Mouse (Mus musculus): ENCODE measurements around the gene Cxcr5. TPM values are rescaled to one million over a fixed set of nuclear protein-coding genes. Genes with fewer than 3 reads are reported as not detected.

The Cxcr5 gene
- polyA plus RNA-seq, 1 experiment from 2014 or later: 0.17 TPM

DNA sequence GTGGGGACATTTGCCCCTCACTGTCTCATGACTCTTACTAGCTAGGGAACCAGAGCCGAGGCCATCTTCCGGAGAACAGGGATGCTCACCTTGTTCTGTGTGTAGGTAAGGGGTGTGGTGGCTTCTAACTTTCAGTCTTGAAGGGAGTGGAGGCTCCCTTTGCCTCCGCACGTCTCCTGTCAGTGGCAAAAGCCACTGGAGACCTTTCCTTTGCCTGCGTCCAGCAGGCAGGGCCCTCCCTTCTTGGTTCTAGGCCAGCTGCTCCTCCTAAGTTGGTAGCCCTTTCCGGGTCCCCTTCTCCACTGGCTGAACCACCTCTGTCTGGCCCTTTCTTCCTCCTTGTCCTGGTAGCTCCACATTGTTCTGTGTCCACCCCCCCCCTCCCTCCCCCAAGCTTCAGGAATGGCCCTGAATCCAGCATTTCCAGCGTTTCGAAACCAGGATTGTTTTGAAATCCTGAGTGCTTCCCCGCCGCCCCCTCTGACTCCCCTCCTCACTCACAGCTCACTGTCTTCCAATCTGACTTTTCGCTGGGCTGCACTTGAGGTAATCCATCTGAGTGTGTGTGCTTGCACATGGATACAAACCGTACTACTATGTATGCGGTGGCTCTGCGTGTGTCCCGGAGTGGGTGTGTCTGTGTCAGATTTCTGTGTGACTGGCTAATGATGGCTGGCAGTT is 74.8 kb downstream of the Cxcr5 start:
- H3K9ac ChIP-seq (replicated peaks; ENCODE audit: low read depth): peak overlapping the region; percentile 29; the same call in 1 of the 2 replicates
- peak overlapping the region; percentile 96 for H3K27ac ChIP-seq (ENCODE audit: low read length)
- H3K9me3 ChIP-seq (ENCODE audit: low read length): no peaks in the 10 kb centered on the region
- peak overlapping the region; percentile 77 for H3K4me2 ChIP-seq (replicated peaks; ENCODE audit: low read depth, low read length)
- peak; percentile 22 for ATAC-seq
- H3K4me3 ChIP-seq (ENCODE audit: low read depth, low read length): peak overlapping the region; percentile 88
- DNase-seq (ENCODE audit: low spot score): peak; percentile 91
- no peaks in the 10 kb centered on the region for H3K36me3 ChIP-seq (ENCODE audit: insufficient read depth, low read length)
- TF ChIP-seq EP300 (IDR thresholded peaks at IDR 0.05): no peak
- TF ChIP-seq CTCF (IDR thresholded peaks at IDR 0.05): no peak
- WGBS: 7% methylated on average over 15 of the region's 15 CpGs
- H3K4me1 ChIP-seq (ENCODE audit: insufficient read depth, low read depth, low read length): peaks cover 52% of the 10 kb centered on the region
- no peaks in the 10 kb centered on the region for H3K27me3 ChIP-seq (replicated peaks; ENCODE audit: insufficient read depth, low read length)

DNA sequence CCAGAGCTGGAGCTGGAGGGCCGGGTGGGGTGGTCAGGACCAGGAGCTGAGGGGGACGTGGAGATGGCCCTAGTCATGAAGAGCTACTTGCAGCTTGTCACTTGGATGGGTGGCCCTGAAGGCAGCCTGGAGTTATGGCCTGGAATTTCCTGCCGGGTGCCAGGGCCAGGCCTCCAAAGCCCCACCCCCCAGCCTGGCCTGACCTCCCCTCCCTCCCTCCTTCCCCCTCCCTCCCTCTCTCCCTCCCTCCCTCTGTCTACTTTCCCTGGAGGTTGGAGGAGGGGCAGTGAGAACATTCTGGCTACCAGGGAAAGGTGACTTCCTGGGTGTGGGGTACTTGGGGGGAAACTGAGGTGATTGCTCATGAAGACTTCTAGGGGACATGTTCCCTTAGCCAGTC is 75.3 kb downstream of the Cxcr5 start:
- peak overlapping the region; percentile 96 for H3K27ac ChIP-seq (ENCODE audit: low read length)
- no peaks in the 10 kb centered on the region for H3K9me3 ChIP-seq (ENCODE audit: low read length)
- TF ChIP-seq EP300 (IDR thresholded peaks at IDR 0.05) (no peak), CTCF (IDR thresholded peaks at IDR 0.05) (no peak)
- peak overlapping the region; percentile 77 for H3K4me2 ChIP-seq (replicated peaks; ENCODE audit: low read depth, low read length)
- peak overlapping the region; percentile 88 for H3K4me3 ChIP-seq (ENCODE audit: low read depth, low read length)
- H3K27me3 ChIP-seq (replicated peaks; ENCODE audit: insufficient read depth, low read length): no peaks in the 10 kb centered on the region
- H3K36me3 ChIP-seq (ENCODE audit: insufficient read depth, low read length): no peaks in the 10 kb centered on the region
- H3K4me1 ChIP-seq (ENCODE audit: insufficient read depth, low read depth, low read length): peaks cover 52% of the 10 kb centered on the region
- H3K9ac ChIP-seq (replicated peaks; ENCODE audit: low read depth): 0 out of 2 replicates have a peak overlapping the region, but pooled peaks have one; percentile 32
- DNase-seq (ENCODE audit: low spot score) (peak; percentile 86), ATAC-seq (peak; percentile 24)
- 9% methylated on average over 3 of the region's 3 CpGs for WGBS

DNA sequence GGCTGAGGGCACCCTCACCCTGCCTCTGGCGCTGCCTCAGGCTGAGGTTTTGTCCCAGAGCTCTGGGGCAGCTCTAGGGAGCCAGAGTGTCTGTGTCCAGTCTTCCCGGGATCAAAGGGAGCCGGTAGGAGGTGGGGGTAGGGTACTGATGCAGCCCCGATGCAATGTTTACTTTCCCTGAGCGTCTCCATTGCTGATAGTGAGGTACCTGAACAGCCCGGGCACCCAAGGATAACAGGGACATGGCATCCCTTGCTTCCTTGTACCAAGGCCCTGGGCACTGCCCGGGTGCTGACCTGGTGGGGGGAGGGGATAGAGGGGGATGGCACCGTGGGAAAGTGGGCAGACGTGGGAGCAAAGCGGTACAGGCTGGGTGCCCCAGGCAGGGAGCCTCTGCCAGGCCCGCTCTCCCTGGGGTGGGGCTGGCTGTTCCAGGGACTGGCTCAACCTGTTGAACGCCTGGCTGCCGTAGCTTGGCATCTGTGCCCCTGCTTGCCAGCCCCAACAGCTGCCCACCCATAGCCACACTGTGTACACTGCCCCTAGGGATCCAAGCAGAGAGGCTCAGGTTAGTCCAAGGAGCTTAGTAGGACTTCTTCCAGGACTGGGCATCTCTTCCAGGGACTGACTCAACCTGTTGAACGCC is 76.0 kb downstream of the Cxcr5 start:
- peaks cover 49% of the 10 kb centered on the region for H3K4me1 ChIP-seq (ENCODE audit: insufficient read depth, low read depth, low read length)
- H3K4me2 ChIP-seq (replicated peaks; ENCODE audit: low read depth, low read length): peak overlapping the region; percentile 77
- TF ChIP-seq EP300 (IDR thresholded peaks at IDR 0.05) (no peak), CTCF (IDR thresholded peaks at IDR 0.05) (no peak)
- WGBS: 21% methylated on average over 14 of the region's 14 CpGs
- peak overlapping the region; percentile 32 for H3K9ac ChIP-seq (replicated peaks; ENCODE audit: low read depth)
- peak overlapping the region; percentile 96 for H3K27ac ChIP-seq (ENCODE audit: low read length)
- peak overlapping the region; percentile 88 for H3K4me3 ChIP-seq (ENCODE audit: low read depth, low read length)
- peak; percentile 53 for DNase-seq (ENCODE audit: low spot score)
- H3K27me3 ChIP-seq (replicated peaks; ENCODE audit: insufficient read depth, low read length): no peaks in the 10 kb centered on the region
- no peaks in the 10 kb centered on the region for H3K36me3 ChIP-seq (ENCODE audit: insufficient read depth, low read length)
- ATAC-seq: peak; percentile 3; the same call in 1 of the 2 replicates
- H3K9me3 ChIP-seq (ENCODE audit: low read length): no peaks in the 10 kb centered on the region

GRCm38 (mm10) chr9:44485105-44485515 is 76.6 kb downstream of the Cxcr5 start:
- Histone ChIP-seq H3K4me1 (ENCODE audit: insufficient read depth, low read depth, low read length) (peaks cover 45% of the 10 kb centered on the region), H3K4me2 (replicated peaks; ENCODE audit: low read depth, low read length) (peak overlapping the region; percentile 77), H3K36me3 (ENCODE audit: insufficient read depth, low read length) (no peaks in the 10 kb centered on the region), H3K27ac (ENCODE audit: low read length) (peak overlapping the region; percentile 96), H3K27me3 (replicated peaks; ENCODE audit: insufficient read depth, low read length) (no peaks in the 10 kb centered on the region), H3K9ac (replicated peaks; ENCODE audit: low read depth) (peak overlapping the region; percentile 32; the same call in 1 of the 2 replicates), H3K4me3 (ENCODE audit: low read depth, low read length) (peak overlapping the region; percentile 88), H3K9me3 (ENCODE audit: low read length) (no peaks in the 10 kb centered on the region)
- no peak for DNase-seq (ENCODE audit: low spot score)
- no peak for ATAC-seq
- TF ChIP-seq EP300 (IDR thresholded peaks at IDR 0.05): no peak
- no peak for TF ChIP-seq CTCF (IDR thresholded peaks at IDR 0.05)
- WGBS: 23% methylated on average over 6 of the region's 6 CpGs

DNA sequence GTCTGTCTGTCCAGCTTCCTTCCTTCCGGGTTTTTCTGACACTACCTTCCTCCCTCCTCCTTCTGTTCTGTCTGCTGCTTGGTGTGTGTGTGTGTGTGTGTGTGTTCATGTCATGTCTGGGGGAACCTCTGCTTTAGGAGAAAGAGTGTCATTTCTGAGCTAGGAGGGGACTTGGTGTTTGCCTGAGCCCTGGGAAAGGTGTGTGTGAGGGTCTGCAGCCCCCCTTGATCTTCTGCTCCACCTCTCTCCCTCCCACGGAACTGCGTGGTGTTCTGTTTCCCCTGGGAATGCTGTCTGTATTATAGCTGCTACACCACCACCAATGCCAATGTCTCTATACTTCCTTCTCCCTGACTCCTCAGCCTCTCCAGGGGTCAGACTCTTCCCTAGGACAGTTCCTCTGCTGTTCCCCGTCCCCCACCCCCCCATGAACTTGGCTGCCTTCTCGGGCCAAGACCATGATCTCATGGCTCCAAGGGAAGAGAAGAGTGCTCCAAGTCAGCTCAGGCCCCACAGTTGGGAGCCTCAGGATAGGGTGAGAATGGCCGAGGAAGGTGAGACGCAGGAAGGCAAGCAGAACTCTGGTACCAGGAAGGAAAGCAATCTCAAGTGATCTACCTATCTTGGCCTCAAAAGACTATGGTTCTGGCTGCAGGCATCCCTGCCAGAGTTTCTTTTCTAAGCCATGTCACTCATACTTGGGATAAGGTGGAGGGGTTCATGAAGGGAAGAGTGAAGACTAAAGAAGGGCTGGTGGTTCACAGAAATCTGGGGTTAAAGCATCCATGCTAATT is 77.2 kb downstream of the Cxcr5 start:
- peak overlapping the region; percentile 77 for H3K4me2 ChIP-seq (replicated peaks; ENCODE audit: low read depth, low read length)
- H3K4me3 ChIP-seq (ENCODE audit: low read depth, low read length): peak overlapping the region; percentile 88
- H3K27me3 ChIP-seq (replicated peaks; ENCODE audit: insufficient read depth, low read length): no peaks in the 10 kb centered on the region
- no peaks in the 10 kb centered on the region for H3K9me3 ChIP-seq (ENCODE audit: low read length)
- peak overlapping the region; percentile 92 for H3K9ac ChIP-seq (replicated peaks; ENCODE audit: low read depth)
- TF ChIP-seq EP300 (IDR thresholded peaks at IDR 0.05) (no peak), CTCF (IDR thresholded peaks at IDR 0.05) (no peak)
- DNase-seq (ENCODE audit: low spot score) (peak; percentile 31), ATAC-seq (no peak)
- peaks cover 44% of the 10 kb centered on the region for H3K4me1 ChIP-seq (ENCODE audit: insufficient read depth, low read depth, low read length)
- H3K36me3 ChIP-seq (ENCODE audit: insufficient read depth, low read length): no peaks in the 10 kb centered on the region
- peak overlapping the region; percentile 96 for H3K27ac ChIP-seq (ENCODE audit: low read length)
- WGBS: 8% methylated on average over 7 of the region's 7 CpGs

Measured in lung, postnatal 0 days (tissue).